Mouse (Mus musculus) liver, adult 2 months (tissue): Measurements from ENCODE around the gene Fhad1. TPM values are rescaled to one million over a fixed set of nuclear protein-coding genes. Genes with fewer than 3 reads are reported as not detected.

Experiments used
- DNase-seq: peaks from one replicate; pipeline ENCODE4 v3.0.0-alpha.2; 2011; ENCODE audit warnings: low read depth, low spot score; ENCODE audit errors: extremely low read depth
- H3K27ac ChIP-seq: fragments of 200-500 bp; replicated peaks from 2 replicates; pipeline ENCODE4 v1.5.1; 2012; ENCODE audit warnings: low read depth, mild to moderate bottlenecking, control low read depth, inconsistent platforms, low read length; ENCODE audit not compliant: insufficient read depth
- H3K27me3 ChIP-seq: fragments of 200-500 bp; 2 replicates; pipeline ENCODE4 v1.6.1; 2012; ENCODE audit warnings: mild to moderate bottlenecking, moderate library complexity, low read length, inconsistent platforms; ENCODE audit not compliant: control insufficient read depth, insufficient read depth
- H3K36me3 ChIP-seq: fragments of 200-500 bp; 2 replicates; pipeline ENCODE4 v1.6.1; 2012; ENCODE audit warnings: low read length, inconsistent platforms; ENCODE audit not compliant: control insufficient read depth, insufficient read depth
- H3K4me1 ChIP-seq: fragments of 200-500 bp; 2 replicates; pipeline ENCODE4 v1.6.1; 2011; ENCODE audit warnings: low read length; ENCODE audit not compliant: control insufficient read depth, insufficient read depth
- H3K4me3 ChIP-seq: fragments of 200-500 bp; 2 replicates; pipeline ENCODE4 v1.5.1; 2011; ENCODE audit warnings: low read depth, mild to moderate bottlenecking, control low read depth, low read length, moderate library complexity; ENCODE audit not compliant: insufficient read depth
- H3K79me2 ChIP-seq: fragments of 200-500 bp; 2 replicates; pipeline ENCODE4 v1.6.1; 2012; ENCODE audit warnings: inconsistent platforms, mild to moderate bottlenecking, low read length, moderate library complexity; ENCODE audit not compliant: control insufficient read depth, insufficient read depth
- H3K9ac ChIP-seq: fragments of 200-500 bp; 2 replicates; pipeline ENCODE4 v1.6.1; 2012; ENCODE audit warnings: low read depth, mild to moderate bottlenecking, control low read depth, inconsistent platforms, low read length
- CTCF ChIP-seq: fragments of 200-500 bp; IDR thresholded peaks from 2 replicates; pipeline ENCODE4 v1.5.1; 2011; ENCODE audit warnings: low read depth, low read length, control low read depth
- POLR2A ChIP-seq: fragments of 200-500 bp; IDR thresholded peaks from 2 replicates; pipeline ENCODE4 v1.6.1; 2011; ENCODE audit warnings: low read length, control low read depth; ENCODE audit not compliant: insufficient read depth; ENCODE audit errors: extremely low read depth
- WGBS: fragments of 180-500 bp; shearing (Covaris S2); methylation state at CpG from one replicate; pipeline ENCODE4 v1.1.7; 2018; 5-methylcytosine and 5-hydroxymethylcytosine counted together
- polyA plus RNA-seq: library from polyadenylated mRNA; depleted of rRNA; stranded (reverse); fragments of >200 nt; gene quantifications from 2 replicates; pipeline ENCODE4 v1.2.3, GENCODE M21; 2012
- total RNA-seq: library from RNA; depleted of rRNA; stranded (reverse); fragments of >200 nt; gene quantifications from 2 replicates; pipeline ENCODE4 v1.2.3, GENCODE M21; 2014

Fhad1 gene
- total and polyA plus RNA-seq, 2 experiments: 0.06 to 2.4 TPM

- Histone ChIP-seq H3K4me3 (no peak overlapping the region), H3K9ac (no peak overlapping the region), H3K4me1 (no peaks in the 10 kb centered on the region; the same call in 1 of the 2 replicates), H3K27ac (no peak overlapping the region), H3K36me3 (no peaks in the 10 kb centered on the region), H3K79me2 (no peaks in the 10 kb centered on the region), H3K27me3 (no peaks in the 10 kb centered on the region)
- DNase-seq: no peak
- TF ChIP-seq CTCF: no peak
- no peak for TF ChIP-seq POLR2A
- 86% methylated on average over 9 of the region's 9 CpGs for whole genome bisulfite sequencing
Observed at GRCm38 (mm10) chr4:141885451-141885850, 129.4 kb downstream of the Fhad1 start.

- no peaks in the 10 kb centered on the region for H3K36me3 ChIP-seq
- no peaks in the 10 kb centered on the region for H3K79me2 ChIP-seq
- no peak overlapping the region for H3K27ac ChIP-seq
- H3K4me1 ChIP-seq: no peaks in the 10 kb centered on the region; the same call in 1 of the 2 replicates
- WGBS: 86% methylated on average over 7 of the region's 7 CpGs
- H3K4me3 ChIP-seq: no peak overlapping the region
- no peaks in the 10 kb centered on the region for H3K27me3 ChIP-seq
- no peak overlapping the region for H3K9ac ChIP-seq
- TF ChIP-seq CTCF: no peak
- no peak for TF ChIP-seq POLR2A
- DNase-seq: no peak
Observed at GRCm38 (mm10) chr4:141882858-141883257, 132.0 kb downstream of the Fhad1 start.

GRCm38 (mm10) chr4:141881950-141882349 is 132.9 kb downstream of the Fhad1 start:
- Histone ChIP-seq H3K4me3 (no peak overlapping the region), H3K9ac (no peak overlapping the region), H3K27me3 (no peaks in the 10 kb centered on the region), H3K27ac (no peak overlapping the region), H3K79me2 (no peaks in the 10 kb centered on the region), H3K4me1 (no peaks in the 10 kb centered on the region; the same call in 1 of the 2 replicates), H3K36me3 (no peaks in the 10 kb centered on the region)
- no peak for DNase-seq
- TF ChIP-seq CTCF: no peak
- TF ChIP-seq POLR2A: no peak
- whole genome bisulfite sequencing: 51% methylated on average over 5 of the region's 5 CpGs

- Histone ChIP-seq H3K9ac (no peak overlapping the region), H3K27ac (no peak overlapping the region), H3K27me3 (no peaks in the 10 kb centered on the region), H3K79me2 (no peaks in the 10 kb centered on the region), H3K4me3 (no peak overlapping the region), H3K4me1 (no peaks in the 10 kb centered on the region; the same call in 1 of the 2 replicates), H3K36me3 (no peaks in the 10 kb centered on the region)
- no peak for DNase-seq
- 67% methylated on average over 10 of the region's 10 CpGs for WGBS
- TF ChIP-seq POLR2A (no peak), CTCF (no peak)
Observed at GRCm38 (mm10) chr4:141881289-141881914, 133.5 kb downstream of the Fhad1 start.

GRCm38 (mm10) chr4:141879875-141880274 is 135.0 kb downstream of the Fhad1 start:
- no peak for TF ChIP-seq POLR2A
- TF ChIP-seq CTCF: no peak

DNA sequence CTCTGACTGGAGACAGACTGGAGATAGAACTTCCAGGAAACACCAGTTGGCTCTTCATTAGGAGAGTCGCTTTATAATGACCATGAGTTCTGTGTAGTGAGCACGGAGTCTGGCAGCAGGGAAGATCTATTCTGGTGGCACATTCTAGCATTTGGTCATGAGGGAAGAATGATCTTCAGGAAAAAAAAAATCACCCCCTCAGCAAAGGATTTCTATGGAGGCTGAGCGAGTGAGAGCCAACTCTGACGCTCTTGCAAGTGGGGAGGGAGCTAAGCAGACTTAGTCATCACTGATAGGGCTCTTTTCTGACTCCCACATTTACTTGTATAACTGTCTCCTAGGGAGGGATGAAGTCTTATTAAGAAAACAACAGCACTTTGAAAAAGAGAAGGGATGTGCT is 135.8 kb downstream of the Fhad1 start:
- Histone ChIP-seq H3K79me2 (peaks cover 7% of the 10 kb centered on the region; the same call in 1 of the 2 replicates), H3K9ac (no peak overlapping the region), H3K4me1 (no peaks in the 10 kb centered on the region; the same call in 1 of the 2 replicates), H3K27ac (no peak overlapping the region), H3K36me3 (no peaks in the 10 kb centered on the region), H3K4me3 (no peak overlapping the region), H3K27me3 (no peaks in the 10 kb centered on the region)
- no peak for DNase-seq
- WGBS: 81% methylated on average over 4 of the region's 4 CpGs
- TF ChIP-seq CTCF: no peak
- no peak for TF ChIP-seq POLR2A

More at GRCm38 (mm10) chr4:141879875-141880274, 135.0 kb downstream of the Fhad1 start:
- no peaks in the 10 kb centered on the region; the same call in 1 of the 2 replicates for H3K79me2 ChIP-seq
- no peaks in the 10 kb centered on the region for H3K36me3 ChIP-seq
- H3K9ac ChIP-seq: no peak overlapping the region
- H3K4me1 ChIP-seq: no peaks in the 10 kb centered on the region; the same call in 1 of the 2 replicates
- H3K27me3 ChIP-seq: no peaks in the 10 kb centered on the region
- no peak overlapping the region for H3K27ac ChIP-seq
- no peak for DNase-seq
- 90% methylated on average over 9 of the region's 9 CpGs for WGBS
- H3K4me3 ChIP-seq: no peak overlapping the region
